Mouse (Mus musculus) cortical plate, adult 2 months (tissue): Measurements from ENCODE around the gene Lrrc18.

Experiments
- CTCF ChIP-seq: fragments of 200-500 bp; IDR thresholded peaks from 2 replicates; pipeline ENCODE4 v1.5.1; 2011; ENCODE audit warnings: mild to moderate bottlenecking, control low read depth, low read length; ENCODE audit not compliant: insufficient read depth; ENCODE audit errors: extremely low read depth
- POLR2A ChIP-seq: fragments of 200-500 bp; IDR thresholded peaks from 2 replicates; pipeline ENCODE4 v1.6.1; 2011; ENCODE audit warnings: mild to moderate bottlenecking, low read length, control low read depth; ENCODE audit not compliant: insufficient read depth; ENCODE audit errors: extremely low read depth

- no peak for TF ChIP-seq CTCF
- TF ChIP-seq POLR2A, result no peak
Measured at GRCm38 (mm10) chr14:33045217-33045616, 54.0 kb downstream of the Lrrc18 start.
